In genomic region chr14:76610429-76611378, GRCm38 (mm10) we compare ENCODE assay signal across 8 mouse cellular contexts. TPM values are rescaled to one million over a fixed set of nuclear protein-coding genes. Genes with fewer than 3 reads are reported as not detected.
A peak's percentile ranks its signal among the peaks of the same experiment; 100 is the strongest.
DNase-seq lines count a peak whose midpoint lies in the region; ATAC-seq lines count a peak whose summit lies in the region.

No protein-coding gene starts in this region.

- no peak overlapping the region for H3K9ac ChIP-seq in forebrain, embryonic 13.5 days
- no peak overlapping the region for H3K9ac ChIP-seq in hindbrain, embryonic 16.5 days (ENCODE audit: low read depth, low read length)

- peak overlapping the region; percentile 25; the same call in 1 of the 2 replicates for H3K27ac ChIP-seq in forebrain, embryonic 13.5 days
- 0 out of 2 replicates have a peak overlapping the region, but pooled peaks have one; percentile 44 for H3K27ac ChIP-seq in hindbrain, embryonic 16.5 days (ENCODE audit: low read depth, low read length)

- 22% methylated on average over 11 of the region's 11 CpGs for WGBS in forebrain, embryonic 13.5 days
- 33% methylated on average over 11 of the region's 11 CpGs for WGBS in hindbrain, embryonic 16.5 days

- H3K9me3 ChIP-seq in forebrain, embryonic 13.5 days (replicated peaks), result no peaks in the 10 kb centered on the region
- no peaks in the 10 kb centered on the region for H3K9me3 ChIP-seq in hindbrain, embryonic 16.5 days (ENCODE audit: control insufficient read depth, low read length)

- intact Hi-C loops in left cerebral cortex, postnatal 25 days (cut with DNase I), result loop anchor here (5.0 kb wide), 1 partner anchor 103 kb away; no protein-coding TSS in a partner anchor
- intact Hi-C loops in gastrocnemius, postnatal 14 days (cut with DNase I; ENCODE audit: low total_unique reads), result no loop called here

- H3K36me3 ChIP-seq in forebrain, embryonic 13.5 days (ENCODE audit: poor library complexity, severe bottlenecking), result no peaks in the 10 kb centered on the region
- H3K36me3 ChIP-seq in hindbrain, embryonic 16.5 days (ENCODE audit: control insufficient read depth, insufficient read depth, low read length), result no peaks in the 10 kb centered on the region

- H3K4me1 ChIP-seq in forebrain, embryonic 13.5 days, result peaks cover 19% of the 10 kb centered on the region
- H3K4me1 ChIP-seq in hindbrain, embryonic 16.5 days (ENCODE audit: control insufficient read depth, insufficient read depth, low read depth, low read length), result peaks cover 8% of the 10 kb centered on the region

- no peak overlapping the region for H3K4me3 ChIP-seq in forebrain, embryonic 13.5 days
- no peak overlapping the region for H3K4me3 ChIP-seq in hindbrain, embryonic 16.5 days (ENCODE audit: low read length)

- ATAC-seq in forebrain, embryonic 13.5 days, result peak; percentile 85
- peak; percentile 72 for ATAC-seq in hindbrain, embryonic 16.5 days
- ATAC-seq in activated CD4-positive, CD25-positive, alpha-beta regulatory T cell, adult 4 months, result no peak

- DNase-seq in 3134 (ENCODE audit: extremely low read depth, insufficient read length, low spot score) (peak; percentile 46), MEL-GATA-1-ER (ENCODE audit: extremely low read depth, low read depth) (peak; percentile 87)
- peak; percentile 60 to 74 for DNase-seq in left cerebral cortex, postnatal 25 days (ENCODE audit: low spot score in 2 of 2)
- no peak for DNase-seq in thymus, postnatal 10 days (ENCODE audit: low spot score in 2 of 2)
- DNase-seq in gastrocnemius, postnatal 14 days, result no peak

- H3K27me3 ChIP-seq in forebrain, embryonic 13.5 days, result no peaks in the 10 kb centered on the region
- no peaks in the 10 kb centered on the region for H3K27me3 ChIP-seq in hindbrain, embryonic 16.5 days (replicated peaks; ENCODE audit: control insufficient read depth, insufficient read depth, low read length)

- H3K4me2 ChIP-seq in forebrain, embryonic 13.5 days, result 0 out of 2 replicates have a peak overlapping the region, but pooled peaks have one; percentile 14
- H3K4me2 ChIP-seq in hindbrain, embryonic 16.5 days (ENCODE audit: low read length), result no peak overlapping the region

RNA-seq across cellular contexts. Expression of gene Serp2, which starts 54.0 kb away (rescaled TPM):
- 75.8 and 76.8 TPM in 2 replicates for polyA plus RNA-seq in forebrain, embryonic 13.5 days (2015; fragmentation: Nextera tagmentation; extraction: Ambion mirVana)
- polyA plus RNA-seq in hindbrain, embryonic 16.5 days (2015; fragmentation: Nextera tagmentation; extraction: Ambion mirVana), result 222 and 255 TPM in 2 replicates
- 100 to 1,000 TPM; 175 to 186 TPM for total RNA-seq in left cerebral cortex, postnatal 25 days (2021)
- polyA plus RNA-seq in activated CD4-positive, CD25-positive, alpha-beta regulatory T cell, adult 4 months (2017; shearing (Covaris generic)), result 1 to 10 TPM; 3.8 to 5.4 TPM
- under 1 TPM; 0.62 to 0.97 TPM for total RNA-seq in gastrocnemius, postnatal 14 days (2021)

Comparison
In these comparisons a context has a peak if more than half of its experiments do, and no peak if none do; other contexts are left out.
1. DNase-seq: peak in 3134 (single experiment), MEL-GATA-1-ER (single experiment) and left cerebral cortex, postnatal 25 days (2 of 2); none in thymus, postnatal 10 days (0 of 2) and gastrocnemius, postnatal 14 days (single experiment).
2. RNA of gene Serp2, which starts 54.0 kb away (polyA plus RNA-seq): 222 to 255 TPM in hindbrain, embryonic 16.5 days and 75.8 to 76.8 TPM in forebrain, embryonic 13.5 days; 3.8 to 5.4 TPM in activated CD4-positive, CD25-positive, alpha-beta regulatory T cell, adult 4 months; every median in the first group is over 10 times any median in the second.